22 mouse cellular contexts compared by ENCODE assay signal in genomic region chr15:99531146-99531545, GRCm38 (mm10). TPM values are rescaled to one million over a fixed set of nuclear protein-coding genes. Genes with fewer than 3 reads are reported as not detected.
A peak's percentile ranks its signal among the peaks of the same experiment; 100 is the strongest.
DNase-seq lines count a peak whose midpoint lies in the region; ATAC-seq and TF ChIP-seq lines count a peak whose summit lies in the region.
"Had no signal": no experiment of that assay in that cellular context is flagged by ENCODE, and none has a peak within 500 bp of the region (broad histone marks: within the 10 kb centered on the region; RNA-seq: fewer than 3 reads in every experiment).

No protein-coding gene starts in this region.

- DNase-seq in lung, postnatal 14 days = no peak
- peak; percentile 48 to 57 for DNase-seq in cerebellum, adult 2 months
- no peak for DNase-seq in urinary bladder, adult 18-20 months (ENCODE audit: low spot score in 2 of 2)
- DNase-seq in midbrain, postnatal 0 days (ENCODE audit: low spot score) = no peak
- DNase-seq: adrenal gland, postnatal 25 days; layer of hippocampus, adult 9-11 months; lung, postnatal 4 days; midbrain, embryonic 14.5 days had no signal

- no peaks in the 10 kb centered on the region for H3K9me3 ChIP-seq in lung, embryonic 16.5 days (ENCODE audit: control insufficient read depth, low read length)
- no peaks in the 10 kb centered on the region for H3K9me3 ChIP-seq in limb, embryonic 13.5 days
- no peaks in the 10 kb centered on the region for H3K9me3 ChIP-seq in midbrain, postnatal 0 days (ENCODE audit: low read length)
- H3K9me3 ChIP-seq: embryonic facial prominence, embryonic 10.5 days; heart, embryonic 15.5 days; liver, embryonic 15.5 days; stomach, embryonic 15.5 days had no signal

- TF ChIP-seq POLR2A in cerebellum, adult 2 months (IDR thresholded peaks at IDR 0.05; ENCODE audit: borderline replicate concordance, insufficient read depth, low read length) = no peak

- H3K4me3 ChIP-seq in lung, embryonic 16.5 days (ENCODE audit: low read length) = no peak overlapping the region
- H3K4me3 ChIP-seq in cerebellum, adult 2 months (replicated peaks; ENCODE audit: insufficient read depth, low read depth, low read length) = no peak overlapping the region
- H3K4me3 ChIP-seq in limb, embryonic 13.5 days = no peak overlapping the region
- no peak overlapping the region for H3K4me3 ChIP-seq in midbrain, postnatal 0 days (ENCODE audit: low read depth, low read length)
- H3K4me3 ChIP-seq: embryonic facial prominence, embryonic 10.5 days; heart, embryonic 15.5 days; liver, embryonic 15.5 days; stomach, embryonic 15.5 days had no signal

- 16% methylated on average over 6 of the region's 6 CpGs for WGBS in lung, embryonic 16.5 days
- 11% methylated on average over 6 of the region's 6 CpGs for WGBS in cerebellum, adult 2 months
- WGBS in limb, embryonic 13.5 days = 12% methylated on average over 6 of the region's 6 CpGs
- 57% methylated on average over 6 of the region's 6 CpGs for WGBS in midbrain, postnatal 0 days

- TF ChIP-seq CTCF in cerebellum, adult 2 months (IDR thresholded peaks at IDR 0.05; ENCODE audit: borderline replicate concordance, insufficient read depth, low read depth, low read length) = no peak
- no peak for TF ChIP-seq CTCF in midbrain, postnatal 0 days (IDR thresholded peaks at IDR 0.05)

- no peak overlapping the region for H3K27ac ChIP-seq in lung, embryonic 16.5 days (ENCODE audit: low read length)
- peak overlapping the region; percentile 38 for H3K27ac ChIP-seq in cerebellum, adult 2 months (ENCODE audit: insufficient read depth, low read length)
- no peak overlapping the region for H3K27ac ChIP-seq in limb, embryonic 13.5 days
- no peak overlapping the region for H3K27ac ChIP-seq in midbrain, postnatal 0 days (ENCODE audit: low read depth, low read length)
- H3K27ac ChIP-seq: embryonic facial prominence, embryonic 10.5 days; heart, embryonic 15.5 days; hindbrain, postnatal 0 days; kidney, postnatal 0 days; liver, embryonic 15.5 days; stomach, embryonic 15.5 days had no signal

- ATAC-seq in lung, embryonic 16.5 days (ENCODE audit: low read depth) = no peak
- no peak for ATAC-seq in limb, embryonic 13.5 days (ENCODE audit: low FRiP score, low read depth)
- ATAC-seq in midbrain, postnatal 0 days (ENCODE audit: low FRiP score) = no peak
- no peak for ATAC-seq in CD4-positive, CD25-positive, alpha-beta regulatory T cell, adult 4 months
- ATAC-seq: hindbrain, postnatal 0 days had no signal

- peaks cover 7% of the 10 kb centered on the region; the same call in 1 of the 2 replicates for H3K4me1 ChIP-seq in lung, embryonic 16.5 days (replicated peaks; ENCODE audit: control insufficient read depth, insufficient read depth, low read length)
- peaks cover 29% of the 10 kb centered on the region for H3K4me1 ChIP-seq in cerebellum, adult 2 months (ENCODE audit: control insufficient read depth, insufficient read depth, low read length)
- H3K4me1 ChIP-seq in limb, embryonic 13.5 days = peaks cover 19% of the 10 kb centered on the region
- peaks cover 11% of the 10 kb centered on the region; the same call in 1 of the 2 replicates for H3K4me1 ChIP-seq in midbrain, postnatal 0 days (ENCODE audit: insufficient read depth, low read length)
- H3K4me1 ChIP-seq: heart, embryonic 15.5 days had no signal

- H3K27me3 ChIP-seq in lung, embryonic 16.5 days (ENCODE audit: control insufficient read depth, insufficient read depth, low read depth, low read length) = peaks cover 13% of the 10 kb centered on the region; the same call in 1 of the 2 replicates
- no peaks in the 10 kb centered on the region for H3K27me3 ChIP-seq in cerebellum, adult 2 months (ENCODE audit: control insufficient read depth, insufficient read depth, low read length)
- H3K27me3 ChIP-seq in limb, embryonic 13.5 days = peaks cover 34% of the 10 kb centered on the region
- no peaks in the 10 kb centered on the region for H3K27me3 ChIP-seq in midbrain, postnatal 0 days (ENCODE audit: insufficient read depth, low read length)

- 0 out of 2 replicates have a peak overlapping the region, but pooled peaks have one; percentile 15 for H3K9ac ChIP-seq in lung, embryonic 16.5 days (ENCODE audit: low read length)
- peak overlapping the region; percentile 39; the same call in 1 of the 2 replicates for H3K9ac ChIP-seq in limb, embryonic 13.5 days
- no peak overlapping the region for H3K9ac ChIP-seq in midbrain, postnatal 0 days (replicated peaks; ENCODE audit: low read length, poor library complexity, severe bottlenecking)
- H3K9ac ChIP-seq: heart, embryonic 15.5 days; liver, embryonic 15.5 days; stomach, embryonic 15.5 days had no signal

- no peak overlapping the region for H3K4me2 ChIP-seq in lung, embryonic 16.5 days (ENCODE audit: low read depth, low read length)
- no peak overlapping the region for H3K4me2 ChIP-seq in limb, embryonic 13.5 days (replicated peaks)
- H3K4me2 ChIP-seq in midbrain, postnatal 0 days (ENCODE audit: low read depth, low read length, poor library complexity, severe bottlenecking) = no peak overlapping the region
- H3K4me2 ChIP-seq: heart, embryonic 15.5 days; liver, embryonic 15.5 days; stomach, embryonic 15.5 days had no signal

- H3K36me3 ChIP-seq in lung, embryonic 16.5 days (ENCODE audit: control insufficient read depth, insufficient read depth, low read length) = no peaks in the 10 kb centered on the region
- H3K36me3 ChIP-seq in limb, embryonic 13.5 days = no peaks in the 10 kb centered on the region
- H3K36me3 ChIP-seq in midbrain, postnatal 0 days (ENCODE audit: insufficient read depth, low read length) = no peaks in the 10 kb centered on the region
- H3K36me3 ChIP-seq: embryonic facial prominence, embryonic 10.5 days; heart, embryonic 15.5 days; liver, embryonic 15.5 days; stomach, embryonic 15.5 days had no signal

RNA-seq across cellular contexts. Expression of gene Faim2, which starts 3.2 kb away (rescaled TPM):
- 0.93 and 0.94 TPM in 2 replicates for polyA plus RNA-seq in lung, embryonic 16.5 days (2015; fragmentation: Nextera tagmentation; extraction: Ambion mirVana)
- polyA plus RNA-seq in cerebellum, adult 2 months (2012; rRNA removed) = 241 and 263 TPM in 2 replicates
- 0.34 and 0.37 TPM in 2 replicates for polyA plus RNA-seq in limb, embryonic 13.5 days (2015; fragmentation: Nextera tagmentation; extraction: Ambion mirVana)
- total RNA-seq in midbrain, postnatal 0 days (2014; rRNA removed) = 42.0 and 42.1 TPM in 2 replicates
- 72.0 and 82.5 TPM in 2 replicates for polyA plus RNA-seq in midbrain, postnatal 0 days (2015; fragmentation: Nextera tagmentation; extraction: Ambion mirVana)
- polyA plus RNA-seq in CD4-positive, CD25-positive, alpha-beta regulatory T cell, adult 4 months (2017; shearing (Covaris generic)) = under 1 TPM in 1 of 2 experiments, not detected in 1; 0.03 TPM
- total RNA-seq: granulocyte monocyte progenitor cell, adult 5-6 weeks had no signal

RNA-seq across cellular contexts. Expression of gene Aqp2, which starts 47.7 kb away (rescaled TPM):
- polyA plus RNA-seq in lung, embryonic 16.5 days (2015; fragmentation: Nextera tagmentation; extraction: Ambion mirVana) = not detected in 2 replicates
- polyA plus RNA-seq in cerebellum, adult 2 months (2012; rRNA removed) = 0.23 and 0.43 TPM in 2 replicates
- not detected in 2 replicates for polyA plus RNA-seq in limb, embryonic 13.5 days (2015; fragmentation: Nextera tagmentation; extraction: Ambion mirVana)
- total RNA-seq in midbrain, postnatal 0 days (2014; rRNA removed) = not detected in 2 replicates
- polyA plus RNA-seq in midbrain, postnatal 0 days (2015; fragmentation: Nextera tagmentation; extraction: Ambion mirVana) = not detected in 2 replicates
- polyA plus RNA-seq in CD4-positive, CD25-positive, alpha-beta regulatory T cell, adult 4 months (2017; shearing (Covaris generic)) = not detected
- total RNA-seq: ES-E14; granulocyte monocyte progenitor cell, adult 5-6 weeks; hindbrain, postnatal 0 days; left cerebral cortex, postnatal 36 days had no signal
- polyA plus RNA-seq: embryonic facial prominence, embryonic 10.5 days; heart, embryonic 15.5 days; liver, embryonic 15.5 days; midbrain, embryonic 14.5 days; neural tube, embryonic 11.5 days; small intestine, adult 2 months; stomach, embryonic 15.5 days had no signal

RNA-seq across cellular contexts. Expression of gene Bcdin3d, which starts 56.6 kb away (rescaled TPM):
- polyA plus RNA-seq in lung, embryonic 16.5 days (2015; fragmentation: Nextera tagmentation; extraction: Ambion mirVana) = 13.4 and 13.7 TPM in 2 replicates
- 11.6 and 12.4 TPM in 2 replicates for polyA plus RNA-seq in cerebellum, adult 2 months (2012; rRNA removed)
- polyA plus RNA-seq in limb, embryonic 13.5 days (2015; fragmentation: Nextera tagmentation; extraction: Ambion mirVana) = 17.0 and 19.7 TPM in 2 replicates
- total RNA-seq in midbrain, postnatal 0 days (2014; rRNA removed) = 11.7 and 12.4 TPM in 2 replicates
- 12.6 and 14.6 TPM in 2 replicates for polyA plus RNA-seq in midbrain, postnatal 0 days (2015; fragmentation: Nextera tagmentation; extraction: Ambion mirVana)
- polyA plus RNA-seq in CD4-positive, CD25-positive, alpha-beta regulatory T cell, adult 4 months (2017; shearing (Covaris generic)) = 10 to 100 TPM; 27.9 to 41.0 TPM

RNA-seq across cellular contexts. Expression of gene Aqp5, which starts 59.4 kb away (rescaled TPM):
- 1.8 and 3.2 TPM in 2 replicates for polyA plus RNA-seq in lung, embryonic 16.5 days (2015; fragmentation: Nextera tagmentation; extraction: Ambion mirVana)
- polyA plus RNA-seq in cerebellum, adult 2 months (2012; rRNA removed) = 0.36 and 0.56 TPM in 2 replicates
- 0.27 and 0.61 TPM in 2 replicates for polyA plus RNA-seq in limb, embryonic 13.5 days (2015; fragmentation: Nextera tagmentation; extraction: Ambion mirVana)
- 2.4 and 3.2 TPM in 2 replicates for total RNA-seq in midbrain, postnatal 0 days (2014; rRNA removed)
- polyA plus RNA-seq in midbrain, postnatal 0 days (2015; fragmentation: Nextera tagmentation; extraction: Ambion mirVana) = 1.0 and 1.4 TPM in 2 replicates
- polyA plus RNA-seq in CD4-positive, CD25-positive, alpha-beta regulatory T cell, adult 4 months (2017; shearing (Covaris generic)) = not detected
- total RNA-seq: granulocyte monocyte progenitor cell, adult 5-6 weeks had no signal
- polyA plus RNA-seq: embryonic facial prominence, embryonic 10.5 days had no signal

Comparison
In these comparisons a context has a peak if more than half of its experiments do, and no peak if none do; other contexts are left out.
1. DNase-seq: peak in cerebellum, adult 2 months (2 of 2); none in lung, postnatal 14 days (single experiment), urinary bladder, adult 18-20 months (0 of 2) and midbrain, postnatal 0 days (single experiment).
2. RNA of gene Faim2, which starts 3.2 kb away (polyA plus RNA-seq): 241 to 263 TPM in cerebellum, adult 2 months and 72.0 to 82.5 TPM in midbrain, postnatal 0 days; 0.93 to 0.94 TPM in lung, embryonic 16.5 days, 0.34 to 0.37 TPM in limb, embryonic 13.5 days and 0.03 TPM in CD4-positive, CD25-positive, alpha-beta regulatory T cell, adult 4 months; every median in the first group is over 10 times any median in the second.